Mouse (Mus musculus): ENCODE results near the gene Ttc27. TPM values are rescaled to one million over a fixed set of nuclear protein-coding genes. Genes with fewer than 3 reads are reported as not detected.
A peak's percentile ranks its signal among the peaks of the same experiment; 100 is the strongest.

Ttc27 gene
- polyA plus RNA-seq, 1 experiment from 2014 or later, result 19.5 TPM

DNA sequence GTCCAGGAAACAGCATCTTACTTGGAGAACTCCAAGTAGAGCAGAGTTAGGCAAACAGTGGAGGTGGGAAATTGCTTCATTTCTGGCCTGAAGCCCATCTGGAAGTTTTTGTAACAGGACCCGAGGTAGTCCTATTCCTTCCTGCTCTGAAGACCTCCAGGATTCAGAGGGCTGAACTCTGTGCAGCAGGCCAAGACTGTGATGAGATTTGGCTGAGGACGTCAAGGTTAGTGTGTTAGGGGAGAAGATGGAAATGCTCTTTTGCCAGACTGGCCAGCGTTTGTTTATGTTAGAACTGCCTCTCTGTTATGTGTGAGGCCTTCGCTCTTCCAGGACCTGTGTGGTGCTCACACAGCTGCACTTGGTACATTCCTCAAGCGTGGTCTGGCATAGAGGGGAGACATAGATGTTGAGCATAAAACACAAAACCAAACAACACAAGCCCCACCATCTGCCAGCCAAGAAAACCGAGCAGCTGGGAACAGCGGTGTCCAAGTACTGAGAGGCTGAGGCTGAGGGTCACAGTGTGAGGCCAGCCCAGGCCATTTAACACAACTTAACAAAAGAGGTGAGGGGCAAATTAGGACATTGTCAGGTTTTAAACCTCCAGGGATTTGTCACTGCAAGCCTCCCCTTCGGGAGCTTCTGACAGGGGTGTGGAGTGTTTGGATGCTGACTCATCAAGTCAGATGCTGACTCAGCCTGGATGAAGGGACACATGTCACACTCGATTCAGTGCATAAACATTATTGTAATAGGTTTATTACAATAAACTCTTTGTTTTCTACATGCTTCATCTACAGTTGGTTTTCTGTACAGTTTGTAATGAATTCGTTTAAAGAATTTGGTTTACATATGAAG is 128.7 kb downstream of the Ttc27 start:
- WGBS, result 55% methylated on average over 10 of the region's 10 CpGs

DNA sequence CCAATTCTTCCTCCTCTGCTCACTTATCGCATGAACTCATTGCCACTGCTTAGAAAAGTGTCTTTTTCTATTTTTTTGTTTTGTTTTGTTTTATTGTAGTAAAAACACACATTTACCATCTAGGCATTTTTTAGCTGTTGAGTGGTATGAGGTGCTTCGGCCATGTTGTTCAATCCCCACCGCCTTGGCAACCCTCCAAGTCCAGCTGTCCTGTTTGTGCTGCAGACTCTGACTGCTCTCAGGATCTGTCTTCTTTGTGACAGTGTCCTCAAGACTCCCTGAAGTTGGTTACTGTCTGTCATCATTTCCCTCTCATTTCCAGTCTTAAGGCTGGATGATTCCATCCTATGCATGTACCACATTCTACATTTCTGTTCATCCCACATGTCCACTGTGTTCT is 132.7 kb downstream of the Ttc27 start:
- no peak for ATAC-seq (ENCODE audit: low FRiP score, low read depth)
- no peaks in the 10 kb centered on the region for H3K36me3 ChIP-seq
- WGBS, result 92% methylated on average over 3 of the region's 3 CpGs
- no peak overlapping the region for H3K4me2 ChIP-seq (replicated peaks)
- no peaks in the 10 kb centered on the region for H3K27me3 ChIP-seq
- no peaks in the 10 kb centered on the region for H3K9me3 ChIP-seq
- H3K9ac ChIP-seq (replicated peaks), result no peak overlapping the region
- H3K27ac ChIP-seq (replicated peaks), result no peak overlapping the region
- H3K4me3 ChIP-seq, result no peak overlapping the region
- H3K4me1 ChIP-seq, result peaks cover 5% of the 10 kb centered on the region; the same call in 1 of the 2 replicates

More for the DNA sequence above, 128.7 kb downstream of the Ttc27 start:
- no peak overlapping the region for H3K27ac ChIP-seq (replicated peaks)
- H3K9me3 ChIP-seq, result no peaks in the 10 kb centered on the region
- peak; percentile 52; the same call in 1 of the 2 replicates for ATAC-seq (ENCODE audit: low FRiP score, low read depth)
- H3K4me3 ChIP-seq, result no peak overlapping the region
- H3K4me2 ChIP-seq (replicated peaks), result no peak overlapping the region
- peaks cover 5% of the 10 kb centered on the region; the same call in 1 of the 2 replicates for H3K4me1 ChIP-seq
- H3K9ac ChIP-seq (replicated peaks), result no peak overlapping the region
- H3K36me3 ChIP-seq, result no peaks in the 10 kb centered on the region
- H3K27me3 ChIP-seq, result no peaks in the 10 kb centered on the region

DNA sequence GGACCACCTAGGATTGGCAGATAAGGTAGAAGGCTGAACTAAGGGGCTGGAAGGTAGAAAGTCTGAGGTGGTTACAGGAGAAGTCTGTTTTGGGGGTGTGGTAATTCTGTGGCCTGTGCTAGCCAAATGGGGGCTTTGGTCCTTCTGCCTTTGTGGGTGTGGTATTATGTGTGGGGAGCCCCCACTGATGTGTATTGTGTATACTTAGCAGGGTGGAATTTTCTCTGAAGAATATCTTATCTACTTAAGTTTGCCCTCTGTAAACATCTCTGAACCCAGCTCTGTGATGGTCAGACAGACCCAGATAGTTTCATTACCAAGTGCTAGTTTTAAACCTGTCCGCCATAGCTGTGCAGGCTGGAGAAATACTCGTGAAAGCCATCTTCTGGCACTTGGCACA is 141.8 kb downstream of the Ttc27 start:
- ATAC-seq (ENCODE audit: low FRiP score, low read depth), result no peak
- Histone ChIP-seq H3K4me2 (replicated peaks) (no peak overlapping the region), H3K27me3 (no peaks in the 10 kb centered on the region), H3K36me3 (no peaks in the 10 kb centered on the region), H3K9me3 (no peaks in the 10 kb centered on the region), H3K9ac (replicated peaks) (no peak overlapping the region), H3K27ac (replicated peaks) (no peak overlapping the region), H3K4me3 (no peak overlapping the region), H3K4me1 (peaks cover 6% of the 10 kb centered on the region; the same call in 1 of the 2 replicates)
- WGBS, result 89% methylated on average over 2 of the region's 2 CpGs

DNA sequence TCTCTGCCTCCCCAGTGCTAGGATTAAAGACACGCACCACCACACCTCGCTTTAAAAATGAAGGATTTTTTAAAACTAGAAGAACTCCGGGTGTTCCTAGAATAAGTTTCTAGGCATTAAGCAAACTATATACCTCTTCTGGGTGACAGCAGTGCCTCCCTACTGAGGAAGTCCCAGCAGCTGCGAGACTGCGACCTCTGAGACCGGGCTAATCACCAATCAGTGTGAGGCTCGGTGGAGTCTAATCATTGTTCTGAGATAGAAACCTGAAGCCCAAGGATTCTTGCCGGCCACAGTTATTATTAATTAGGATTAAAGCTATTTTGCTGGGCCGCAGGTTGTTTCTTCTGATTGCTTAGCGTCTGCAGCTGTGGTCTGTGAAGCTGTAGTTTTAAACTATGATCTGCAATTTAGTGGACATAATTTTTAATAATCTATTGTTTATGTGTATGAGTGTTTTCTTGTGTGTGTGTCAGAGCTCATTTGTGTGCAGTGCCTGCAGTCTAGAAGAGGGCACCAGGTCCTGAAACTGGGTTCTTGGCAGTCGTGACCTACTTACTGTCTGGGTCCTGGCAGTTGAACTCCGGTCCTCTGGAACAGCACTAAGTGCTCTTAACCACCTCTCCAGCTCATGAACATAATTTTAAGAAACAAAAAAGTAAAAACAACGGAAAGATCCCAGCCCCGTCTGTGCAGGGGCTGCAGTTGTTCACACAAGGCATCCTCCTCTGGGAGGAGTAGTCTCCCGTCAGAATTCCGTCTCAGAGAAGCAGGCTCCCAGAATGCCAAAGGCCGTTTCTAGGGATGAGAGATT is 142.9 kb downstream of the Ttc27 start:
- Histone ChIP-seq H3K4me1 (peaks cover 6% of the 10 kb centered on the region; the same call in 1 of the 2 replicates), H3K27ac (replicated peaks) (no peak overlapping the region), H3K36me3 (no peaks in the 10 kb centered on the region), H3K4me3 (no peak overlapping the region), H3K9ac (replicated peaks) (no peak overlapping the region), H3K27me3 (no peaks in the 10 kb centered on the region), H3K9me3 (no peaks in the 10 kb centered on the region), H3K4me2 (replicated peaks) (no peak overlapping the region)
- 58% methylated on average over 17 of the region's 17 CpGs for WGBS
- ATAC-seq (ENCODE audit: low FRiP score, low read depth), result no peak

DNA sequence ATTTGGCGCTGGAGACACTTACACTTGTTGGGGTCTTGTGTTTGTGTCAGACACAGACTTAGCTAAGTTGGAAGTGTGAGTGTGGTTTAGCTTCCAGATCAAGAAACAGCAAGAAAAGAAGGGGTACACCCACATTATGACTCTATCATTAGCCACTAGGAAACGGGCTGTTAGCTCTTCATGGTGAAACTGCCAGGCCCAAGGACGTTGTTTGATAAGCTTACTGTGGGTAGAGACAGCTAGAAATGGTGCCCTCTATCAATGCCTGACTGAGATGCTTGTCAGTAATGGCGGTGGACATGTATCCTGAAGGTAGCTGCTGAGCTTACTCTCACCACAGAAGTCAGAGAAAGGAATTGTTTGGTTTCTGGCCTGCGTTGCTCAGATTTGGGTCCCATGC is 146.3 kb downstream of the Ttc27 start:
- 89% methylated on average over 5 of the region's 5 CpGs for WGBS
- H3K36me3 ChIP-seq, result no peaks in the 10 kb centered on the region
- peaks cover 29% of the 10 kb centered on the region for H3K4me1 ChIP-seq
- H3K9me3 ChIP-seq, result no peaks in the 10 kb centered on the region
- H3K27ac ChIP-seq (replicated peaks), result no peak overlapping the region
- no peaks in the 10 kb centered on the region for H3K27me3 ChIP-seq
- no peak overlapping the region for H3K4me2 ChIP-seq (replicated peaks)
- no peak for ATAC-seq (ENCODE audit: low FRiP score, low read depth)
- H3K9ac ChIP-seq (replicated peaks), result no peak overlapping the region
- H3K4me3 ChIP-seq, result no peak overlapping the region

DNA sequence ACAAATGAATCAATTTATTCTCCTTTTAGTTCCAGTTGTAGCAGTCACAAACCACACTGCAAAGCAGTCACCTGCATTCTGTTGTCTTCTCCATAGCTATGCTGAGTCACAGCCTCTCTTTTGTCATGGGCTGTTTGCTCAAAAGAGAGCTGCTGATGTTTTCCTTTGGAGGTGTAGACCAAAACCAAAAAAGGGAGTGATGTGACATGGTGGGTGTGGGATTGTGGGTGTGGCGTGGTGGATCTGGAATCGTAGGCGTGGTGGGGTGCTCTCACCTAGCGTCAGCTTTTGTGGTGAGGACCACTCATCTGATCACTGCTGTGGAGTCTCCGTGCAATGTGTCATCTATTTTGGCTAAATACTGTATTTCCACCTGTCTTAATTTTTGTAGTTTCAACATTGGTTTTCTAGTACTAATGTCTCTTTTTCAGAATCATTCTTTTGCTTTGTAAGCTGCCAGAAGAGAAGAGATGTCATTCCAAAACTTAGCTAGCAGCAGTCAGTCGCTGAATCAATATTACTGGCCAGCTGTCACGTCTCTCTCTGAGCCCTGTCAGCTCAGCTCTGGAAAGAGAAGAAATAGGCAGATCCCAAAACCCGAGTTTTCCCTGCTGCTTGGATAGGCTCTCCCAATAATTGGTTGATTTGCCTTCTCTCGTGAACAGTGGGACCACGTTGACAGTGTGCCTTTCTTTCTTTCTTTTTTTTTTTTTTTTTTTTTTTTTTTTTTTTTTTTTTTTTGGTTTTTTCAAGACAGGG is 147.4 kb downstream of the Ttc27 start:
- ATAC-seq (ENCODE audit: low FRiP score, low read depth), result no peak
- H3K36me3 ChIP-seq, result no peaks in the 10 kb centered on the region
- H3K27ac ChIP-seq (replicated peaks), result no peak overlapping the region
- no peaks in the 10 kb centered on the region for H3K9me3 ChIP-seq
- no peak overlapping the region for H3K9ac ChIP-seq (replicated peaks)
- WGBS, result 87% methylated on average over 10 of the region's 10 CpGs
- no peak overlapping the region for H3K4me2 ChIP-seq (replicated peaks)
- H3K4me1 ChIP-seq, result peaks cover 31% of the 10 kb centered on the region
- H3K27me3 ChIP-seq, result no peaks in the 10 kb centered on the region
- H3K4me3 ChIP-seq, result no peak overlapping the region

DNA sequence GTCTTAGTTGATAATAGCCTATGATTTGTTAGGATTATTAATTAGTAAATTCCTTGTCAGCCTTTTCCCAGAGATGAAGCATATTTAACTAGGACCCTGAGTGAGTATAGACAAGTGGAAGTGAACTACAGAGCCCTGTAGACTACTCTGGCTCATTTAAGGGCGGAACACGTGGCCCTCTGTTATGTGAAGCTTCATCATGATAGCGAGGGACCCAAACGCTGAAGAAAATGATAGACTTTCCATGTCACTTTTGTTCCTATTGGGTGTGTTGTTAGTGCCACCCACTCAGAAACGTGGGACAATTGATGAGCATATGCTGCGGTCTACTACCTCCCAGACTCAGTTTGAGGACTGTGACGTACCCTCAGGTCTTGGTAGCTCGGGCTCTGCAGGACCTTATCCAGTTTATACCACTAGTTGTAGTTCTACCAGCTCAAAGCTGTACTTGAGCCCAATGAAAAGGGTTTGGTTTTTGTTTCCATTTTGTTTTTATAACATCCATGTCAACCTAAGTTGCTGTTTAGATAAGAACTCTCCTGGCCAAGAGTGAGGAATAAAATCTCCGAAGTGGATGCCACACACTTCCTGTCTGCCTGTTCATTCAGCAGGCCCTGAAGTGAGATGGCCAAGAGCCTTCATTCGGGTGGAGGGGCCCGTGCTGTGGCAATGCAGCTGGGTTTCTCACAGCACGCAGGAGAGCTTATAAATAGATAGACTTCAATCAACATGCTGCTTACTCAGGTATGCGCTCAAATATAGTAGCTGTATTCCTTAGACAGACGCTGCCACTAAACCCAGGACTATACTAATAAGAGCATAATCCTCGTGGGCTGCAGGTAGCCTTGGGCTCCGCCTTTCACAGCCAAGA is 148.4 kb downstream of the Ttc27 start:
- 88% methylated on average over 16 of the region's 16 CpGs for WGBS
- H3K27ac ChIP-seq (replicated peaks), result no peak overlapping the region; the same call in 1 of the 2 replicates

DNA sequence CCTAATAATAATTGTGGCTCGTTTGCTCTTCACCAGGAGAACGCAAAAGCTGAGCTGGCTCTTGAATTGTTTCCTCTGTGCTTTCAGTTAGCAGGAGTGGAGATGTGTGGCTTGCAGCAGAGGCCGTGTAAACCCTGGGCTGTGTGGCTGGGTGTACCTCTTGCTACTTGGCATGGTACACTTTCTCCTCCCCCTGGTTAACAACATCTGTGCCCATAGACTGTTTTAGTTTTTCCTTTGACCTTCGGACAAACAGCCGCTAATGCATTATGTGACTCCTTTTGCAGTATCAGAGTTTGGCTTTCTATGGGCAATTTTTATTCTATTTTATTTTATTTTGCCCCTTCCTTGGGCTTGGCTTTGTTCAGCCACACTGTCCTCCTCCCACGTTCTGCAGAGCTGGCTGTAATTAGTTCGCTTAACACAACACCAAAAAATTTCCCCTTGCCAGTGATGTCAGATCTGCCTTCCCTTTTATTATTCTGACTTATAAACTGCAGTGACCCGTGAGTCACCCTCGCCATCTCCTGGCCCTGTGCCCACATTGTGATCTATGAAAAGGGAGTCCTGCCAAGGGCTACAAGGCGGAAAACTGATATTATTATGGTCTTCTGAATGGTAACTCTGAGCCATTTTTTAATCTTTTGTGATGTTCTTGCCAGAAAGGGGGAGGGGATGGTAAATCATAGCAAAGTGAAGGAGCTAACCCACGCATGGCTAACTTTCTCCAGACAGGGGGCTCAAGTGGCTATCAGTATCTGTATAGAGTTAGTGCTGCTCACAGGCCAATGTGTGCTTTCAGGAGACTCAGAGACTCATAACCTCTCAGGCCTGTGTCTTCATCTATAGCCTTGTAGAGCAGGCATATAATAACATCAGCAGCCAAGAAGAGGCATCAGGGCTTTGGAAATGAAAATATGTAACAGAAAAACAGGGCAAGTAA is 149.3 kb downstream of the Ttc27 start:
- peaks cover 28% of the 10 kb centered on the region for H3K4me1 ChIP-seq
- WGBS, result 46% methylated on average over 11 of the region's 11 CpGs
- no peak overlapping the region for H3K9ac ChIP-seq (replicated peaks)
- H3K4me3 ChIP-seq, result no peak overlapping the region
- no peak overlapping the region for H3K4me2 ChIP-seq (replicated peaks)
- no peaks in the 10 kb centered on the region for H3K9me3 ChIP-seq
- H3K27me3 ChIP-seq, result no peaks in the 10 kb centered on the region
- H3K27ac ChIP-seq (replicated peaks), result no peak overlapping the region; the same call in 1 of the 2 replicates
- H3K36me3 ChIP-seq, result no peaks in the 10 kb centered on the region
- no peak for ATAC-seq (ENCODE audit: low FRiP score, low read depth)

More for the DNA sequence above, 148.4 kb downstream of the Ttc27 start:
- no peak for ATAC-seq (ENCODE audit: low FRiP score, low read depth)
- Histone ChIP-seq H3K4me2 (replicated peaks) (no peak overlapping the region), H3K4me1 (peaks cover 28% of the 10 kb centered on the region), H3K36me3 (no peaks in the 10 kb centered on the region), H3K9ac (replicated peaks) (no peak overlapping the region), H3K4me3 (no peak overlapping the region), H3K9me3 (no peaks in the 10 kb centered on the region), H3K27me3 (no peaks in the 10 kb centered on the region)

DNA sequence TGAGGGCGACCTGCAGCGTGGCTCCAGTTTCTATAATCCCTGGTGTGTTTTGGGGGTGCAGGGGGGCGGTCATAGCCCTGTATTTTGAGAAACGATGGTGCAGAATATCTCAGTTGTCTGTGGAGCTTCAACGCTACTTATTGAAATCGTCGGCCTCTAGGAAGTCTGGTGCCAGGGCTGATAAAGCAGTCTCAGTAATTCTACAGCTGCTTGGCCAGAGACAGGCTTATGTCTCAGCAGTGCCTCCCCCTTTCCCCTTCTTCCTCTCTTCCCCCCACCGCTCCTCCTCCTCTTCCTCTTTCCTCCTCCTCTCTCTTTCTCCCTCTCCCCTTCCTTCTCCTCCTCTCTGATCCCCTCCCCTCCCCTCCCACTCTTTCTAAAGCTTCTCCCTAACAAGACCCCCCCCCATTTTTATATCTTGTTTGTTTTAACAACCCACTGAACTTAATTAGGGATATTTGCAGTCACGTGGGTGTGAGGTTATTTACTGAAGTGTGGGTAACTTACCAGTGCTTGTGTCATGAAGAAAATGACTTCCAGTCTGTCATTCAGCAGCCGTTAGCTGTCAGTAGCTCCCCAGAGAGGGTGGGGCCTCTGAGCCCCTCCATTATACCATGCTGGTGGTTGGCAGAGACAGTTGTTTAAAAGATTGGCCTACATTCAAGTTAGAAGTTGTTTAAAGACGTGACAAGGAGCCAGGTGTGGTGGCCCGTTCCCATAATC is 150.8 kb downstream of the Ttc27 start:
- ATAC-seq (ENCODE audit: low FRiP score, low read depth), result no peak
- no peak overlapping the region for H3K9ac ChIP-seq (replicated peaks)
- no peaks in the 10 kb centered on the region for H3K36me3 ChIP-seq
- H3K4me2 ChIP-seq (replicated peaks), result no peak overlapping the region
- H3K4me1 ChIP-seq, result peaks cover 28% of the 10 kb centered on the region
- no peaks in the 10 kb centered on the region for H3K27me3 ChIP-seq
- no peak overlapping the region for H3K4me3 ChIP-seq
- WGBS, result 82% methylated on average over 12 of the region's 12 CpGs
- no peaks in the 10 kb centered on the region for H3K9me3 ChIP-seq
- H3K27ac ChIP-seq (replicated peaks), result no peak overlapping the region

DNA sequence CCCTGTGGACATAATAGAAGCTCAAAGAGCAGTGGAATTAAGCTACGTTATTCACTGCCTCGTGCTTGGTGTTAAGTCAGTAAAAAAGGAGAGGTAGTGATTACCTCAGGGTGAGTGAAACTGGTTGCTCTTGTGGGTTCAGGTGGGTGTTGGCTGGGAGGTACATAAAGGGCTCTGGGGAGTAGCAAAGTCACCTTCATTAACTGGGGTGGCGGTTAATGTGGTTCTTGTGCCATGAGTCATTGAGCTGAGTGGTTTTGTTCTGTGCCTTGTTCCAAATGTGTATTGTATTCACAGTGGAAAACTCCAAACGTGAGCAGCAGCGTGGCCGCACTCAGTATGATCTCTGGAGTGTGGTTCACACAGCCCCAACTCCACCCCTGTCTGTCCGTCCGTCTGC is 152.0 kb downstream of the Ttc27 start:
- 69% methylated on average over 8 of the region's 8 CpGs for WGBS
- Histone ChIP-seq H3K4me3 (no peak overlapping the region), H3K4me2 (replicated peaks) (no peak overlapping the region), H3K9me3 (no peaks in the 10 kb centered on the region), H3K4me1 (peaks cover 28% of the 10 kb centered on the region), H3K9ac (replicated peaks) (no peak overlapping the region), H3K27ac (replicated peaks) (no peak overlapping the region), H3K36me3 (no peaks in the 10 kb centered on the region), H3K27me3 (no peaks in the 10 kb centered on the region)
- ATAC-seq (ENCODE audit: low FRiP score, low read depth), result no peak
